In the genomic region with DNA sequence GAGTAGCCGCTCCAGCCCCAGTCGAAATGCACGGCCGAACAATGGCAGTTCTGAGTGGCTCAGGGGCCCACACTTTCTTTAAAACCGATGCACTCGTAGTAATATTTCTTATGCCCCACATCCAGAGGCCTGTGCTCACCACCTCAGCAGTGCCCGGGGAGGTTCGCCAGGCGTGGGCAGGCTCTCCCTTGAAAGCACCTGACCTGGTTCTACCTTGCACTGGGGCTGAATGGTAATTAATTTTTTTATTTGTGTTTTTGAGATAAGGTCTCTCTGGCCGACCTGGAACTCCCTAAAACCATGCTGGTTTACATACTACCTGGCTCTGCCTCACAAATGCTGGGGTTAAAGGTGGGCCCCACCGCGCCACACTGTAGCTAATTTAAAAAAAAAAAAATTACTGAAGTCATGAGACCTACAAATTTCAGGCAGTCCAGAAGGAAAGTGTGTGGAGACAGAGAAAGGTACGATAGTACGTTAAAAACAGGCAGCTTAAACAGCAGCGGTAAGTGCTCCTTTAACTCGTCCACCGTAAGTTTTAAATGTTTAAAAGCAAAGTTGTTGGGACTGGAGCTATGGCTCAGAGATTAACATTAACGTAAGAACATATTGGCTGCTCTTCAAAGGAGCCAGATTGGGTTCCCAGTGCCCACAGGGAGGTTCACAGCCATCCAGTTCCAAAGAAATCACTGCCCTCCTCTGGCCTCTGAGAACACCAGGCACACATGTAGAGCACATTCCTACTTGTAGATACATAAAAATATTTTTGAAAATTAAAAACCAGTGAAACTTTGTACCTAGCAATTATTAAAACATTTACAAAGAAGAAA, we compare ENCODE assay signal across 8 mouse cellular contexts. TPM values are rescaled to one million over a fixed set of nuclear protein-coding genes. Genes with fewer than 3 reads are reported as not detected.
DNase-seq lines count a peak whose midpoint lies in the region; ATAC-seq and TF ChIP-seq lines count a peak whose summit lies in the region.

No protein-coding gene starts in this region.

- peak overlapping the region; percentile 97 for H3K27ac ChIP-seq in heart, embryonic 15.5 days
- H3K27ac ChIP-seq in ES-E14 (ENCODE audit: insufficient read depth, low read depth, low read length, poor library complexity, severe bottlenecking) = peak overlapping the region; percentile 64
- peak overlapping the region; percentile 93 for H3K27ac ChIP-seq in forebrain, embryonic 11.5 days (ENCODE audit: low read depth, low read length)
- peak overlapping the region; percentile 61 for H3K27ac ChIP-seq in liver, embryonic 14.5 days

- H3K4me1 ChIP-seq in heart, embryonic 15.5 days (replicated peaks) = peaks cover 18% of the 10 kb centered on the region
- no peaks in the 10 kb centered on the region; a peak in 1 of 4 replicates for H3K4me1 ChIP-seq in ES-E14 (ENCODE audit: control insufficient read depth in 2 of 2, insufficient read depth in 2 of 2, low read length in 2 of 2, poor library complexity in 1 of 2)
- peaks cover 5% of the 10 kb centered on the region; the same call in 1 of the 2 replicates for H3K4me1 ChIP-seq in forebrain, embryonic 11.5 days (replicated peaks; ENCODE audit: control insufficient read depth, insufficient read depth, low read length)
- peaks cover 7 to 12% of the 10 kb centered on the region in 2 experiments for H3K4me1 ChIP-seq in liver, embryonic 14.5 days (replicated peaks; ENCODE audit: control insufficient read depth in 2 of 2, insufficient read depth in 2 of 2, low read length in 1 of 2)

- intact Hi-C loops in heart, postnatal 36 days (cut with DNase I) = loop anchor here (2.0 to 10.0 kb wide), 9 partner anchors 43 to 1061 kb away; partner anchors contain the start of genes Abce1, Anapc10, Otud4 and Smad1

- H3K9me3 ChIP-seq in heart, embryonic 15.5 days (replicated peaks) = no peaks in the 10 kb centered on the region
- no peaks in the 10 kb centered on the region for H3K9me3 ChIP-seq in ES-E14 (ENCODE audit: control insufficient read depth, insufficient read depth, low read depth, low read length)
- no peaks in the 10 kb centered on the region for H3K9me3 ChIP-seq in forebrain, embryonic 11.5 days (ENCODE audit: control insufficient read depth, low read length)
- H3K9me3 ChIP-seq in liver, embryonic 14.5 days (ENCODE audit: control insufficient read depth, low read length) = no peaks in the 10 kb centered on the region

- no peak for TF ChIP-seq EP300 in liver, embryonic 14.5 days (IDR thresholded peaks at IDR 0.05; ENCODE audit: low read depth)

- WGBS in heart, embryonic 15.5 days = 13% methylated on average over 18 of the region's 18 CpGs
- 17% methylated on average over 18 of the region's 18 CpGs for WGBS in forebrain, embryonic 11.5 days
- WGBS in liver, embryonic 14.5 days (ENCODE audit: insufficient replicate concordance) = 14% methylated on average over 18 of the region's 18 CpGs

- in situ Hi-C loops in ES-E14 (cut with MboI; ENCODE audit: low sequenced_read_pairs in 2 of 2, unreplicated experiment in 2 of 2) = no loop called here

- no peak for DNase-seq in heart, postnatal 36 days
- no peak for DNase-seq in ES-E14 (ENCODE audit: low read depth, low spot score)
- DNase-seq in forebrain, embryonic 11.5 days (ENCODE audit: low spot score) = no peak
- DNase-seq in liver, embryonic 14.5 days (ENCODE audit: low read depth in 3 of 3, low spot score in 3 of 3) = no peak
- no peak for DNase-seq in ovary, postnatal 14 days (ENCODE audit: low spot score)
- DNase-seq in layer of hippocampus, adult 8-10 months (ENCODE audit: low spot score in 2 of 2) = no peak

- H3K4me2 ChIP-seq in heart, embryonic 15.5 days = peak overlapping the region; percentile 74
- H3K4me2 ChIP-seq in forebrain, embryonic 11.5 days (ENCODE audit: low read depth, low read length, severe bottlenecking) = peak overlapping the region; percentile 84
- H3K4me2 ChIP-seq in liver, embryonic 14.5 days (ENCODE audit: low read depth) = peak overlapping the region; percentile 95

- peak overlapping the region; percentile 66 for H3K4me3 ChIP-seq in heart, embryonic 15.5 days
- H3K4me3 ChIP-seq in ES-E14 (ENCODE audit: insufficient read depth in 1 of 2, low read depth in 1 of 2, low read length in 2 of 2, poor library complexity in 1 of 2, severe bottlenecking in 1 of 2) = peak overlapping the region; percentile 78 to 81
- H3K4me3 ChIP-seq in forebrain, embryonic 11.5 days (ENCODE audit: low read depth, low read length) = peak overlapping the region; percentile 50
- peak overlapping the region; percentile 68 to 70 for H3K4me3 ChIP-seq in liver, embryonic 14.5 days (ENCODE audit: insufficient read depth in 1 of 2, low read depth in 2 of 2, low read length in 2 of 2)

- H3K9ac ChIP-seq in heart, embryonic 15.5 days = peak overlapping the region; percentile 85
- peak overlapping the region; percentile 93 for H3K9ac ChIP-seq in ES-E14 (ENCODE audit: insufficient read depth, low read depth, low read length, poor library complexity, severe bottlenecking)
- peak overlapping the region; percentile 87 for H3K9ac ChIP-seq in forebrain, embryonic 11.5 days (ENCODE audit: low read length)
- peak overlapping the region; percentile 92 for H3K9ac ChIP-seq in liver, embryonic 14.5 days (replicated peaks)

- no peaks in the 10 kb centered on the region for H3K27me3 ChIP-seq in heart, embryonic 15.5 days
- H3K27me3 ChIP-seq in forebrain, embryonic 11.5 days (ENCODE audit: control insufficient read depth, insufficient read depth, low read length) = no peaks in the 10 kb centered on the region
- H3K27me3 ChIP-seq in liver, embryonic 14.5 days (ENCODE audit: control insufficient read depth, insufficient read depth, low read length) = no peaks in the 10 kb centered on the region

- no peak for TF ChIP-seq CTCF in liver, embryonic 14.5 days (IDR thresholded peaks at IDR 0.05; ENCODE audit: low read depth)

- no peak for ATAC-seq in heart, embryonic 15.5 days (replicated peaks; ENCODE audit: insufficient number of reproducible peaks, insufficient read depth, low FRiP score, low read depth)
- no peak; the same call in 1 of the 2 replicates for ATAC-seq in forebrain, embryonic 11.5 days (replicated peaks; ENCODE audit: low FRiP score)
- ATAC-seq in liver, embryonic 14.5 days (ENCODE audit: insufficient read depth) = no peak
- no peak for ATAC-seq in CD4-positive, CD25-positive, alpha-beta regulatory T cell, adult 4 months

- H3K36me3 ChIP-seq in heart, embryonic 15.5 days = no peaks in the 10 kb centered on the region
- H3K36me3 ChIP-seq in ES-E14 (ENCODE audit: control insufficient read depth, insufficient read depth, low read length, poor library complexity, severe bottlenecking) = no peaks in the 10 kb centered on the region
- H3K36me3 ChIP-seq in forebrain, embryonic 11.5 days (ENCODE audit: control insufficient read depth, insufficient read depth, low read length) = no peaks in the 10 kb centered on the region
- no peaks in the 10 kb centered on the region for H3K36me3 ChIP-seq in liver, embryonic 14.5 days (replicated peaks; ENCODE audit: control insufficient read depth, insufficient read depth, low read depth)

TF ChIP-seq in ES-E14, 5 proteins besides CTCF, POLR2A, EP300 and RAD21:
- TF ChIP-seq MAFK (IDR thresholded peaks at IDR 0.05; ENCODE audit: insufficient read depth, low read depth, low read length) (no peak), ZC3H11A (IDR thresholded peaks at IDR 0.05; ENCODE audit: borderline replicate concordance, low read depth, low read length) (no peak), ZNF384 (IDR thresholded peaks at IDR 0.05; ENCODE audit: low read depth, low read length) (0 out of 2 replicates have a peak, but pooled peaks have one; percentile 35), HCFC1 (IDR thresholded peaks at IDR 0.05; ENCODE audit: borderline replicate concordance, insufficient read depth, low read length) (no peak)

RNA-seq across cellular contexts. Expression of gene Mmaa, which starts 0.8 kb away (rescaled TPM):
- 15.0 and 15.7 TPM in 2 replicates for polyA plus RNA-seq in heart, embryonic 15.5 days (2015; fragmentation: Nextera tagmentation; extraction: Ambion mirVana)
- total RNA-seq in heart, postnatal 36 days (2021) = 10 to 100 TPM; 36.1 to 42.9 TPM
- total RNA-seq in ES-E14 (2012; rRNA removed) = 2.4 and 3.0 TPM in 2 replicates
- polyA plus RNA-seq in forebrain, embryonic 11.5 days (2014; fragmentation: Nextera tagmentation; extraction: Ambion mirVana) = 11.5 and 13.3 TPM in 2 replicates
- 1.9 and 2.9 TPM in 2 replicates for polyA plus RNA-seq in liver, embryonic 14.5 days (2012; rRNA removed)
- polyA plus RNA-seq in liver, embryonic 14.5 days (2014; fragmentation: Nextera tagmentation; extraction: Ambion mirVana) = 3.3 and 4.2 TPM in 2 replicates
- 10 to 100 TPM in 1 of 2 experiments, 1 to 10 TPM in 1; 8.3 to 10.4 TPM for polyA plus RNA-seq in CD4-positive, CD25-positive, alpha-beta regulatory T cell, adult 4 months (2017; shearing (Covaris generic))
- total RNA-seq in layer of hippocampus, adult 8-10 months (2022) = 10 to 100 TPM; 19.8 to 32.1 (median 23.8) TPM

RNA-seq across cellular contexts. Expression of gene 1700011L22Rik, which starts 47.1 kb away (rescaled TPM):
- not detected in 2 replicates for polyA plus RNA-seq in heart, embryonic 15.5 days (2015; fragmentation: Nextera tagmentation; extraction: Ambion mirVana)
- not detected for total RNA-seq in heart, postnatal 36 days (2021)
- not detected in 2 replicates for total RNA-seq in ES-E14 (2012; rRNA removed)
- not detected in 2 replicates for polyA plus RNA-seq in forebrain, embryonic 11.5 days (2014; fragmentation: Nextera tagmentation; extraction: Ambion mirVana)
- polyA plus RNA-seq in liver, embryonic 14.5 days (2012; rRNA removed) = not detected in 2 replicates
- polyA plus RNA-seq in liver, embryonic 14.5 days (2014; fragmentation: Nextera tagmentation; extraction: Ambion mirVana) = not detected in 2 replicates
- polyA plus RNA-seq in CD4-positive, CD25-positive, alpha-beta regulatory T cell, adult 4 months (2017; shearing (Covaris generic)) = not detected
- total RNA-seq in layer of hippocampus, adult 8-10 months (2022) = not detected
